Mouse (Mus musculus) myocyte (in vitro differentiated cells): Measurements from ENCODE around the gene Syt1. TPM values are rescaled to one million over a fixed set of nuclear protein-coding genes. Genes with fewer than 3 reads are reported as not detected.

ENCODE experiments used
- H3K27me3 ChIP-seq: one replicate; pipeline ENCODE4 v1.6.1; 2011; ENCODE audit not compliant: control insufficient read depth, insufficient read depth, insufficient read length
- H3K36me3 ChIP-seq: one replicate; pipeline ENCODE4 v1.6.1; 2011; ENCODE audit not compliant: control insufficient read depth, insufficient read depth
- H3K4me2 ChIP-seq: one replicate; pipeline ENCODE4 v1.6.1; 2011; ENCODE audit warnings: low read depth, control low read depth
- H3K4me3 ChIP-seq: one replicate; pipeline ENCODE4 v1.5.1; 2011; ENCODE audit warnings: mild to moderate bottlenecking, control low read depth, moderate library complexity
- H3K79me2 ChIP-seq: one replicate; pipeline ENCODE4 v1.6.1; 2011; ENCODE audit not compliant: control insufficient read depth, insufficient read depth
- H3ac ChIP-seq: one replicate; pipeline ENCODE4 v1.6.1; 2011; ENCODE audit not compliant: control insufficient read depth, insufficient read length
- CEBPB ChIP-seq: IDR thresholded peaks from 2 replicates; pipeline ENCODE4 v1.6.1; 2011; ENCODE audit warnings: mild to moderate bottlenecking, moderate library complexity; ENCODE audit not compliant: poor library complexity, insufficient read depth, severe bottlenecking
- E2F4 ChIP-seq: IDR thresholded peaks from one replicate; pipeline ENCODE4 v1.6.1; 2011; ENCODE audit warnings: mild to moderate bottlenecking, control low read depth, moderate library complexity; ENCODE audit not compliant: insufficient read depth
- MAX ChIP-seq: IDR thresholded peaks from one replicate; pipeline ENCODE4 v1.6.1; 2011; ENCODE audit warnings: low read depth, mild to moderate bottlenecking, control low read depth
- MYOD1 ChIP-seq, 3 experiments: IDR thresholded peaks; one replicate each; pipeline ENCODE4 v1.6.1; 2011; ENCODE audit warnings: control low read depth in 2 of 3, low read depth in 2 of 3, mild to moderate bottlenecking in 2 of 3, moderate library complexity in 1 of 3; ENCODE audit not compliant: insufficient read length in 2 of 3, control insufficient read depth in 1 of 3
- MYOG ChIP-seq, 3 experiments: IDR thresholded peaks; one replicate each; pipeline ENCODE4 v1.6.1; 2011; ENCODE audit warnings: control low read depth in 2 of 3, low read depth in 2 of 3, mild to moderate bottlenecking in 2 of 3; ENCODE audit not compliant: insufficient read length in 2 of 3, control insufficient read depth in 1 of 3, insufficient read depth in 1 of 3
- POLR2A ChIP-seq: IDR thresholded peaks from one replicate; pipeline ENCODE4 v1.6.1; 2011; ENCODE audit warnings: low read depth, mild to moderate bottlenecking, control low read depth, moderate library complexity; ENCODE audit not compliant: insufficient read length
- POLR2AphosphoS2 ChIP-seq: IDR thresholded peaks from one replicate; pipeline ENCODE4 v1.6.1; 2011; ENCODE audit warnings: low read depth, control low read depth; ENCODE audit not compliant: insufficient read length
- REST ChIP-seq: IDR thresholded peaks from one replicate; pipeline ENCODE4 v1.6.1; 2011; ENCODE audit warnings: mild to moderate bottlenecking, control low read depth, moderate library complexity; ENCODE audit not compliant: insufficient read depth, insufficient read length
- SRF ChIP-seq: IDR thresholded peaks from one replicate; pipeline ENCODE4 v1.6.1; 2011; ENCODE audit warnings: low read depth; ENCODE audit not compliant: control insufficient read depth, insufficient read length
- TCF12 ChIP-seq: IDR thresholded peaks from one replicate; pipeline ENCODE4 v1.6.1; 2011; ENCODE audit warnings: mild to moderate bottlenecking, control low read depth; ENCODE audit not compliant: poor library complexity, insufficient read depth, severe bottlenecking
- TCF3 ChIP-seq: IDR thresholded peaks from one replicate; pipeline ENCODE4 v1.6.1; 2011; ENCODE audit warnings: low read depth, control low read depth; ENCODE audit not compliant: insufficient read length
- USF1 ChIP-seq: IDR thresholded peaks from one replicate; pipeline ENCODE4 v1.6.1; 2011; ENCODE audit warnings: low read depth, mild to moderate bottlenecking, control low read depth, moderate library complexity
- polyA plus RNA-seq: library from polyadenylated mRNA; unstranded; fragments of >200 nt; fragmentation: generic; extraction: Trizol; gene quantifications from one replicate; pipeline ENCODE4 v1.2.1, GENCODE M21; 2012; ENCODE audit warnings: missing spikeins

Gene Syt1
- polyA plus RNA-seq, 1 experiment, result 0.06 TPM

- TF ChIP-seq POLR2A (no peak), REST (no peak), MYOD1 (IDR thresholded peaks at IDR 0.05; ENCODE audit: control insufficient read depth in 1 of 3, insufficient read length in 2 of 3, low read depth in 2 of 3) (no peak), E2F4 (no peak), USF1 (no peak), SRF (no peak), MYOG (IDR thresholded peaks at IDR 0.05; ENCODE audit: control insufficient read depth in 1 of 3, insufficient read depth in 1 of 3, insufficient read length in 2 of 3, low read depth in 2 of 3) (no peak), POLR2AphosphoS2 (no peak), TCF3 (no peak), CEBPB (no peak), TCF12 (no peak), MAX (no peak)
- no peak overlapping the region for H3K4me3 ChIP-seq
- no peaks in the 10 kb centered on the region for H3K79me2 ChIP-seq
- H3K27me3 ChIP-seq, result no peaks in the 10 kb centered on the region
- H3ac ChIP-seq, result no peak overlapping the region
- H3K4me2 ChIP-seq, result no peak overlapping the region
- no peaks in the 10 kb centered on the region for H3K36me3 ChIP-seq
These were observed 300.3 kb downstream of the Syt1 start for GRCm38 (mm10) chr10:108710514-108710913.

GRCm38 (mm10) chr10:108705658-108706057, 305.1 kb downstream of the Syt1 start:
- Histone ChIP-seq H3K4me3 (no peak overlapping the region), H3K36me3 (no peaks in the 10 kb centered on the region), H3K27me3 (no peaks in the 10 kb centered on the region), H3K4me2 (no peak overlapping the region), H3K79me2 (no peaks in the 10 kb centered on the region), H3ac (no peak overlapping the region)
- TF ChIP-seq USF1, result no peak
- TF ChIP-seq MYOD1 (IDR thresholded peaks at IDR 0.05; ENCODE audit: control insufficient read depth in 1 of 3, insufficient read length in 2 of 3, low read depth in 2 of 3), result no peak
- no peak for TF ChIP-seq CEBPB
- TF ChIP-seq TCF3, result no peak
- no peak for TF ChIP-seq TCF12

GRCm38 (mm10) chr10:108701361-108702128, 309.2 kb downstream of the Syt1 start:
- TF ChIP-seq SRF, result no peak
- TF ChIP-seq REST, result no peak
- Histone ChIP-seq H3ac (no peak overlapping the region), H3K79me2 (no peaks in the 10 kb centered on the region), H3K4me3 (no peak overlapping the region), H3K36me3 (no peaks in the 10 kb centered on the region), H3K27me3 (no peaks in the 10 kb centered on the region), H3K4me2 (no peak overlapping the region)

GRCm38 (mm10) chr10:108699946-108700345, 310.8 kb downstream of the Syt1 start, which contains the start of gene Gm5136:
Gene Gm5136, minus strand, starts transcription at chr10:108700160.
- Histone ChIP-seq H3K27me3 (no peaks in the 10 kb centered on the region), H3K36me3 (no peaks in the 10 kb centered on the region)
- TF ChIP-seq TCF12 (no peak), POLR2AphosphoS2 (no peak), MAX (no peak), MYOD1 (IDR thresholded peaks at IDR 0.05; ENCODE audit: control insufficient read depth in 1 of 3, insufficient read length in 2 of 3, low read depth in 2 of 3) (no peak), SRF (no peak), MYOG (IDR thresholded peaks at IDR 0.05; ENCODE audit: control insufficient read depth in 1 of 3, insufficient read depth in 1 of 3, insufficient read length in 2 of 3, low read depth in 2 of 3) (no peak), TCF3 (no peak), REST (no peak), USF1 (no peak)

GRCm38 (mm10) chr10:108697062-108697461, 313.7 kb downstream of the Syt1 start:
- Histone ChIP-seq H3K4me2 (peak overlapping the region; percentile 24), H3ac (no peak overlapping the region), H3K4me3 (no peak overlapping the region), H3K36me3 (no peaks in the 10 kb centered on the region), H3K79me2 (no peaks in the 10 kb centered on the region), H3K27me3 (no peaks in the 10 kb centered on the region)
- TF ChIP-seq REST (no peak), SRF (no peak), TCF3 (no peak), E2F4 (no peak), MYOG (IDR thresholded peaks at IDR 0.05; ENCODE audit: control insufficient read depth in 1 of 3, insufficient read depth in 1 of 3, insufficient read length in 2 of 3, low read depth in 2 of 3) (no peak), POLR2A (no peak), MAX (no peak), MYOD1 (IDR thresholded peaks at IDR 0.05; ENCODE audit: control insufficient read depth in 1 of 3, insufficient read length in 2 of 3, low read depth in 2 of 3) (no peak), CEBPB (no peak), TCF12 (no peak), POLR2AphosphoS2 (no peak), USF1 (no peak)

More at GRCm38 (mm10) chr10:108699946-108700345, 310.8 kb downstream of the Syt1 start, which contains the start of gene Gm5136:
- Histone ChIP-seq H3K4me2 (no peak within 1 kb of the TSS), H3ac (no peak within 1 kb of the TSS), H3K79me2 (no peaks in the 10 kb centered on the region), H3K4me3 (no peak within 1 kb of the TSS)
